Mouse (Mus musculus): ENCODE data around the gene Mapk6. TPM values are rescaled to one million over a fixed set of nuclear protein-coding genes. Genes with fewer than 3 reads are reported as not detected.
"Not testable (repeated sequence)": the region's sequence is repeated elsewhere in the genome, so short reads cannot be mapped to it uniquely, and the experiment has no call there.

The Mapk6 gene
- polyA plus RNA-seq (2016; fragmentation: Nextera tagmentation; extraction: Ambion mirVana), result 132 and 144 TPM in 2 replicates

GRCm38 (mm10) chr9:75409852-75410378 lies at the start of gene Mapk6:
Gene Mapk6, minus strand, starts transcription at chr9:75410005.
- Histone ChIP-seq H3K4me1 (peaks cover 69% of the 10 kb centered on the region), H3K36me3 (replicated peaks) (peaks cover 5% of the 10 kb centered on the region; the same call in 1 of the 2 replicates), H3K27ac (peak within 1 kb of the TSS; percentile 99), H3K4me3 (peak within 1 kb of the TSS; percentile 70), H3K9me3 (no peaks in the 10 kb centered on the region), H3K27me3 (ENCODE audit: poor library complexity, severe bottlenecking) (peaks cover 4% of the 10 kb centered on the region; the same call in 1 of the 2 replicates)
- DNase-seq (ENCODE audit: extremely low spot score, low spot score), result peak; percentile 93
- WGBS, result under 1% methylated on average over 57 of the region's 58 CpGs

- H3K4me1 ChIP-seq, result no peaks in the 10 kb centered on the region
- no peak for DNase-seq (ENCODE audit: extremely low spot score, low spot score)
- H3K27ac ChIP-seq, result no peak overlapping the region
- H3K27me3 ChIP-seq (ENCODE audit: poor library complexity, severe bottlenecking), result no peaks in the 10 kb centered on the region
- H3K4me3 ChIP-seq, result no peak overlapping the region
- H3K9me3 ChIP-seq, result no peaks in the 10 kb centered on the region
- 81% methylated on average over 10 of the region's 10 CpGs for whole genome bisulfite sequencing
- H3K36me3 ChIP-seq (replicated peaks), result peaks cover 98% of the 10 kb centered on the region
These were observed 45.9 kb upstream of the Mapk6 start for GRCm38 (mm10) chr9:75455684-75456083.

- Histone ChIP-seq H3K9me3 (no peaks in the 10 kb centered on the region), H3K27ac (no peak overlapping the region), H3K36me3 (replicated peaks) (peaks cover 97% of the 10 kb centered on the region), H3K4me3 (no peak overlapping the region), H3K27me3 (ENCODE audit: poor library complexity, severe bottlenecking) (no peaks in the 10 kb centered on the region), H3K4me1 (no peaks in the 10 kb centered on the region)
- 95% methylated on average over 2 of the region's 2 CpGs for whole genome bisulfite sequencing
- DNase-seq (ENCODE audit: extremely low spot score, low spot score), result no peak
These were observed 44.2 kb upstream of the Mapk6 start for GRCm38 (mm10) chr9:75453994-75454393.

DNA sequence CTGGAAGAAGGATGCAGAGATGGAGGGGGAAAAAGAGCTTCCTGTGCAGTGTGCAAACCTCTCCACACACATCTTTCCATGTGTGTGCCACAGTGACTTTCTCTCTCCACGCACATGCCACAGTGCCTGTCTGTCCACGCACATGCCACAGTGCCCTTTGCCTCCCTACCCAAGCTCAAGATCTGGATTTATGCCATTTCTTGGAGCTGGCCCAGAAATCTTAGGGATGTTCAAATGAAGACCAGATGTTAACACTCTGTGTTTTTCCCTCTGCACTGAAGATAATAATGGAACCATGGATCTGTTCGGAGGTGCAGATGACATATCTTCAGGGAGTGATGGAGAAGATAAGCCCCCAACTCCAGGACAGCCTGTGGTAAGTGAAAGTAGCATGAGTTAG lies 38.2 kb upstream of the Mapk6 start:
- H3K36me3 ChIP-seq (replicated peaks), result peaks cover 85% of the 10 kb centered on the region

GRCm38 (mm10) chr9:75446574-75446973 lies 36.8 kb upstream of the Mapk6 start:
- WGBS, result 90% methylated on average over 10 of the region's 10 CpGs
- H3K9me3 ChIP-seq; H3K27ac ChIP-seq; H3K4me3 ChIP-seq; DNase-seq (ENCODE audit: extremely low spot score, low spot score); H3K27me3 ChIP-seq (ENCODE audit: poor library complexity, severe bottlenecking): not testable (repeated sequence)
- H3K4me1 ChIP-seq, result peaks cover 15% of the 10 kb centered on the region
- H3K36me3 ChIP-seq (replicated peaks), result peaks cover 71% of the 10 kb centered on the region

More for the DNA sequence above, 38.2 kb upstream of the Mapk6 start:
- H3K9me3 ChIP-seq, result no peaks in the 10 kb centered on the region
- H3K4me1 ChIP-seq, result peaks cover 2% of the 10 kb centered on the region
- WGBS, result 89% methylated on average over 3 of the region's 3 CpGs
- no peak overlapping the region for H3K27ac ChIP-seq
- no peak overlapping the region for H3K4me3 ChIP-seq
- no peak for DNase-seq (ENCODE audit: extremely low spot score, low spot score)
- H3K27me3 ChIP-seq (ENCODE audit: poor library complexity, severe bottlenecking), result no peaks in the 10 kb centered on the region

DNA sequence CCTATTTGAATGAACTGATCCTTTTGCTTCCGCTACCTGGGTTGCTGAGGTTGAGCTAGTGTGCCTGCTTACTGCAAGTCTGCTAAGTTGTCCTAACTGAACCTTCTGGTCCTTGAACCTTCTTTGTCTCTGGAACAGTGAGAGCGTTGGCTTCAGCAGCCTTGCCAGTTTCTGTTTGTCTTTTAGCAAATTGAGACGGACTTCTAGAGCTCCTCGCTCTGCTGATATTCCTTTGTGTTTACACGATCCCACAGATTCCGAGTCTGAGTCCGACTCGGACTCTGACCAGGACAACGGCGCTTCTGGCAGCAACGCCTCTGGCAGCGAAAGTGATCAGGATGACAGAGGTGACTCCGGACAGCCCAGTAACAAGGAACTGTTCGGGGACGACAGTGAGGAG lies 35.2 kb upstream of the Mapk6 start:
- peaks cover 58% of the 10 kb centered on the region for H3K36me3 ChIP-seq (replicated peaks)
- peaks cover 15% of the 10 kb centered on the region for H3K4me1 ChIP-seq
- H3K9me3 ChIP-seq, result no peaks in the 10 kb centered on the region
- no peak for DNase-seq (ENCODE audit: extremely low spot score, low spot score)
- 91% methylated on average over 15 of the region's 15 CpGs for WGBS
- no peaks in the 10 kb centered on the region for H3K27me3 ChIP-seq (ENCODE audit: poor library complexity, severe bottlenecking)
- no peak overlapping the region for H3K4me3 ChIP-seq
- H3K27ac ChIP-seq, result no peak overlapping the region

GRCm38 (mm10) chr9:75441691-75442131 lies 31.9 kb upstream of the Mapk6 start:
- H3K9me3 ChIP-seq, result no peaks in the 10 kb centered on the region
- DNase-seq (ENCODE audit: extremely low spot score, low spot score), result no peak
- H3K4me3 ChIP-seq, result peak overlapping the region; percentile 96
- H3K36me3 ChIP-seq (replicated peaks), result peaks cover 25% of the 10 kb centered on the region
- H3K27me3 ChIP-seq (ENCODE audit: poor library complexity, severe bottlenecking), result no peaks in the 10 kb centered on the region
- peaks cover 22% of the 10 kb centered on the region for H3K4me1 ChIP-seq
- under 1% methylated on average over 31 of the region's 31 CpGs for WGBS
- H3K27ac ChIP-seq, result peak overlapping the region; percentile 97

- peak within 1 kb of the TSS; percentile 97 for H3K27ac ChIP-seq
- WGBS, result under 1% methylated on average over 31 of the region's 45 CpGs
- H3K36me3 ChIP-seq (replicated peaks), result peaks cover 19% of the 10 kb centered on the region
- H3K27me3 ChIP-seq (ENCODE audit: poor library complexity, severe bottlenecking), result no peaks in the 10 kb centered on the region
- H3K9me3 ChIP-seq, result no peaks in the 10 kb centered on the region
- H3K4me3 ChIP-seq, result peak within 1 kb of the TSS; percentile 96
- peak; percentile 90 for DNase-seq (ENCODE audit: extremely low spot score, low spot score)
- H3K4me1 ChIP-seq, result peaks cover 29% of the 10 kb centered on the region
These were observed 31.2 kb upstream of the Mapk6 start, which contains the start of gene Leo1 for GRCm38 (mm10) chr9:75440796-75441666. Gene Leo1, plus strand, starts transcription at chr9:75441524.

DNA sequence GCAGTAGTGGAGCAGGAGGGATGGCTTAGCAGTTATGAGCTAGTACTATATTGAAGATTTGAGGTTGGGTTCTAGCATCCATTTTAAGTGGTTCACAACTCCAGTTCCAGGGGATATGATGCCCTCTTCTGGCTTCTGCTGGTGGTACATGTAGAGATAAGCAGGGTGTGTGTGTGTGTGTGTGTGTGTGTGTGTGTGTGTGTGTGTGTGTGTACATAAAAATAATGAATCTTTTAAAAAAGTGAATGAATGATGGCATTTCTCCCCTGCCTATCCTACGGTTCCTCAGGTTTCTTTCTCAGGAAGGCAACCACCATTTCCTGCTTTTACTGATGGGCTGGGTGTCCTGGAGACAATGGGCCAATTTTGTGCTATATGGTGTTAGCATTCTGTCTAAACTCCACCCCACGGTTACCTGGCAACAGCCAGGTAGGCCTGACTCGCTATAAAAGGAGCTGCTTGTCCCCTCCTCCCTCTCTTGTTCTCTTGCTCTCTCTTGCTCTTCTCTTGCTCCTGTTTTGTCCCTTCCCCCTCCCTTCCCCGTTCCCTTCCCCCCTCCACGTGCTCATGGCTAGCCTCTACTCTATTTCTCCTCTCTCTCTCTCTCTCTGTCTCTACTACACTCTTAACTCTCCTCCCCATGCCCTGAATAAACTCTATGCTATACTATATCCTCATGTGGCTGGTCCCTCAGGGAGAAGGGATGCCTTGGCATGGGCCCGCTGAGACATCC lies 28.0 kb upstream of the Mapk6 start:
- Histone ChIP-seq H3K36me3 (replicated peaks) (no peaks in the 10 kb centered on the region), H3K4me3 (no peak overlapping the region), H3K27me3 (ENCODE audit: poor library complexity, severe bottlenecking) (no peaks in the 10 kb centered on the region), H3K9me3 (no peaks in the 10 kb centered on the region), H3K27ac (no peak overlapping the region), H3K4me1 (peaks cover 42% of the 10 kb centered on the region)
- DNase-seq (ENCODE audit: extremely low spot score, low spot score), result peak; percentile 27
- WGBS, result 29% methylated on average over 6 of the region's 6 CpGs

DNA sequence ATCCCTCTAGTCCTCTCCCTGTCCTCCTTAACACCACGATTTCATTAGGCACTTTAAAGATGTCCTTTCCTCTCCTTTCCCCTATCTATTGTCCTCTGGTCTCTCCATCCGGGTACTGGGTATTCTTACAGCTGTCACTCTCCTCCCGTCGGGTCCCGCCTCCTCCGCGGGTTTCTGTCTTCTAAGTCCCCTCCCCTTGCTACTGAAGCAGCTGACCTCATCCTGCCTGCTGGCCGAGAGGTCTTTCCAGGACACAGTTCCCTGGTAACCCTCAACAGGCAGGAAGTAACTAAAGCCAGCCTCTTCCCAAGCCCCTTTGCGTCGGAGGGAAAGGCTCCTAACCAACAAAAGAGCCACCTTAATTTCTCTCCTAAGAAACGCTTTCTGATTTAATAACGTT lies 26.1 kb upstream of the Mapk6 start:
- 3% methylated on average over 12 of the region's 12 CpGs for WGBS
- peak overlapping the region; percentile 18; the same call in 1 of the 2 replicates for H3K4me3 ChIP-seq

GRCm38 (mm10) chr9:75435291-75435690 lies 25.5 kb upstream of the Mapk6 start:
- Histone ChIP-seq H3K4me3 (no peak overlapping the region), H3K27me3 (ENCODE audit: poor library complexity, severe bottlenecking) (no peaks in the 10 kb centered on the region), H3K4me1 (peaks cover 42% of the 10 kb centered on the region), H3K27ac (peak overlapping the region; percentile 83), H3K36me3 (replicated peaks) (no peaks in the 10 kb centered on the region), H3K9me3 (no peaks in the 10 kb centered on the region)
- no peak for DNase-seq (ENCODE audit: extremely low spot score, low spot score)
- 74% methylated on average over 4 of the region's 4 CpGs for whole genome bisulfite sequencing

More for the DNA sequence above, 26.1 kb upstream of the Mapk6 start:
- H3K4me1 ChIP-seq, result peaks cover 42% of the 10 kb centered on the region
- H3K27me3 ChIP-seq (ENCODE audit: poor library complexity, severe bottlenecking), result no peaks in the 10 kb centered on the region
- DNase-seq (ENCODE audit: extremely low spot score, low spot score), result peak; percentile 80
- no peaks in the 10 kb centered on the region for H3K36me3 ChIP-seq (replicated peaks)
- H3K27ac ChIP-seq, result peak overlapping the region; percentile 83
- H3K9me3 ChIP-seq, result no peaks in the 10 kb centered on the region

DNA sequence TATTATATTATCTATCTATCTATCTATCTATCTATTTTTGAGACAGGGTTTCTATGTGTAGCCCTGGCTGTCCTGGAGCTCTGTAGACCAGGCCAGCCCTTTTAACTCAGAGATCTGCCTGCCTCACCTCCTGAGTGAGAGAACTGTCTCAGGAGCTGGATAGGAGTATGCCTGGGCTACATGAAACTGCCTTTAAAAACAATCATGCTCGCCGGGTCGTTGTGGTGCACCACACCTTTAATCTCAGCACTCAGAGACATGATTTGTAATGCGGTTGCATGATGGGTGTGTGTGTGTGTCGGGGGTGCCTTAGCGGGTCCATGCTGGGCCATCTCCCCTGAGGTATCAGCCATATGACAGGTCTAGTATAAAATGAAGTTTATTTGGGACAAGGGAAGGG lies 25.1 kb upstream of the Mapk6 start:
- no peak overlapping the region for H3K27ac ChIP-seq
- H3K27me3 ChIP-seq (ENCODE audit: poor library complexity, severe bottlenecking), result no peaks in the 10 kb centered on the region
- H3K36me3 ChIP-seq (replicated peaks), result no peaks in the 10 kb centered on the region
- DNase-seq (ENCODE audit: extremely low spot score, low spot score), result no peak
- no peak overlapping the region for H3K4me3 ChIP-seq
- H3K9me3 ChIP-seq, result no peaks in the 10 kb centered on the region
- WGBS, result 80% methylated on average over 6 of the region's 6 CpGs
- peaks cover 42% of the 10 kb centered on the region for H3K4me1 ChIP-seq

Data from forebrain, embryonic 10.5 days (tissue).